Mouse (Mus musculus) cortical plate, adult 2 months (tissue): ENCODE results near the gene Pax5. TPM values are rescaled to one million over a fixed set of nuclear protein-coding genes. Genes with fewer than 3 reads are reported as not detected.

ENCODE experiments used
- H3K27ac ChIP-seq: fragments of 200-500 bp; 2 replicates; pipeline ENCODE4 v1.5.1; 2012; ENCODE audit warnings: low read length, control low read depth, inconsistent platforms; ENCODE audit not compliant: insufficient read depth
- H3K4me1 ChIP-seq: fragments of 200-500 bp; 2 replicates; pipeline ENCODE4 v1.6.1; 2011; ENCODE audit warnings: low read length; ENCODE audit not compliant: control insufficient read depth, insufficient read depth
- H3K4me3 ChIP-seq: fragments of 200-500 bp; 2 replicates; pipeline ENCODE4 v1.5.1; 2011; ENCODE audit warnings: mild to moderate bottlenecking, low read length, control low read depth; ENCODE audit not compliant: insufficient read depth
- CTCF ChIP-seq: fragments of 200-500 bp; IDR thresholded peaks from 2 replicates; pipeline ENCODE4 v1.5.1; 2011; ENCODE audit warnings: mild to moderate bottlenecking, control low read depth, low read length; ENCODE audit not compliant: insufficient read depth; ENCODE audit errors: extremely low read depth
- POLR2A ChIP-seq: fragments of 200-500 bp; IDR thresholded peaks from 2 replicates; pipeline ENCODE4 v1.6.1; 2011; ENCODE audit warnings: mild to moderate bottlenecking, low read length, control low read depth; ENCODE audit not compliant: insufficient read depth; ENCODE audit errors: extremely low read depth
- polyA plus RNA-seq: library from polyadenylated mRNA; depleted of rRNA; stranded (reverse); fragments of >200 nt; gene quantifications from 2 replicates; pipeline ENCODE4 v1.2.3, GENCODE M21; 2012

Pax5 gene
- polyA plus RNA-seq, 1 experiment: 0.06 TPM

DNA sequence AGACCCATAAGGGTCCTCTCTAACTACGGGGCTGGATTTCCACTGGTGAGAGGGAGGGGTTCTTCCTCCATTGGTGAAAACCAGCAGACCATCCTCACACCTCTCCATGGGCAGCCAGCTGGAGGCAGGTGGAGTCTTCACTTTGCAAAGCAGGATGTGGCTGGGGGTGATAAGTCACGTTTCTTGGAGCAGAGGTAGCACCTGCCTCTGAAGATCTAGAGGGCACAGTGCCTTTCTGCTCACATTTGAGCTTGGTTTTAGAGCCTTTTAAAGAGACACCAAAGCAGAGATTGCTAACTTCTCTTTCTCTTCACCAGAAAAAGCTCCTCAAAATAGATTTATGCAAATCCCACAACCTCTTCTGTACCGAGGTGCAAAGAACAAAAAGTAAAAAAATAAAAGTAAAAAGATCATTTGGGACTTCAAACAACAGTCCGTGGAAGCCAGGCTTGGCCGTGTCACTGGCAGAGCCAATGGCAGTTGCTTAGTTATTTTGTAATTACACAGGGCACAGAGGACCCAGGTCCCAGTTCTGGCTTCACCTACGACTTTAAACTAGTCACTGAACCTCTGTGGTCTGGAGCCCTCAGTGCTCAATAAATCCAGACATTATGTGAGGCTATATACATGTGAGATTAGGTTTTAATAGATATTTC is 29.9 kb downstream of the Pax5 start:
- H3K4me3 ChIP-seq: no peak overlapping the region
- TF ChIP-seq CTCF (no peak), POLR2A (no peak)
- H3K27ac ChIP-seq: no peak overlapping the region
- H3K4me1 ChIP-seq: no peaks in the 10 kb centered on the region

DNA sequence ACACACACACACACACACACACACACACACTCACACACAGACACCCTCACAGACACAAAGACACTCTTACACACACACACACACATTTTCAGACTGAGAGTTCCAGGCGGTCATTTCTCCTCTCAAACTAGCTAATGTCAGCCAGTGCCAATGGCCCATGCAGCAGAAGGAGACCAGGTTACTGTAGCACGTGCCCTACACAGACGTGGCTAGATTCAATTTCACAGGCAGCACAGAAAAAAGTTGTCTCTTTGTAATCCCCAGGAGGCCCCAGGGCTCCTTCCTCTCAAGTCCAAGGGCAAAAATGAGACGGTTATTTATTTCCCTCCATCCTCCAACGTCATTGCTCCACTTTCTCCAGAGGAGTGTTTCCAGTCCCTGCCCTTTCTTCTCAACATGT is 31.6 kb downstream of the Pax5 start:
- H3K27ac ChIP-seq: no peak overlapping the region
- TF ChIP-seq CTCF (no peak), POLR2A (no peak)
- no peaks in the 10 kb centered on the region for H3K4me1 ChIP-seq
- H3K4me3 ChIP-seq: no peak overlapping the region

DNA sequence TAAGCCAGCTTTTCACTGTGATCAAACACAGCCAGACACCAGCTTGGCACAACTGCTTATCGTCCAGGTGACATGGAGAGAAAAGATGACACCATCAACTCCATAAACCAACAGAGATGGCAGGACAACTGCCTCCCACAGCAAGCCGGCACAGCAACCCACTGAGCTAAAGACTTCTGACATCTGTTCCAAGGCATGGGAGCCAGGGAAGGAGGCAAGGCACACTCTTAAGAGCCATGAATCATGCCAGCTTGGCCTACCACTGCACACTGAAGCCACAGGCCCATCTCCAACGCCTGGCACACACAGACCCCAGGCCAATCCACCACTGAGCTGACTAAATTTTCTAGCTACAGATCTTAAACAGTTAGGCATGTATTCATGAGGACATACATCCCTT is 32.3 kb downstream of the Pax5 start:
- H3K27ac ChIP-seq: no peak overlapping the region
- H3K4me1 ChIP-seq: no peaks in the 10 kb centered on the region
- TF ChIP-seq POLR2A: no peak
- no peak for TF ChIP-seq CTCF
- no peak overlapping the region for H3K4me3 ChIP-seq

DNA sequence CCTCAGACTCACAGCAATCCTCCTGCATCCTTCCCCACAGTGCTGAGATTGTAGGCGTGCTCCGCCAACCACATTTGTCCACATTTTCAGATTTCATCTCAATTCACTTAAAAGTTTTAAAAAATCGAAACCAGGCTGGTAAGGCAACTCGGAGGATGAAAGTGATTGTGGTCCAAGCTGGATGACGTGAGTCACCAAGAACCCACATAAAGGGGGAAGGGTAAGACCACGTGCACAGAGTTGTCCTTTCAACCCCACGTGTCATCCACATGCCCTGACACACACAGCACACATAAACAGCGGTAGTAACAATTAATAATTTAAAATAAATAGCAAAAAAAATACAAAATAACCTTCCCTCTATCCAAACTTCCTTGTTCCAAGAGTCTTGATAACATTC is 35.3 kb downstream of the Pax5 start:
- no peak overlapping the region for H3K27ac ChIP-seq
- TF ChIP-seq CTCF (no peak), POLR2A (no peak)

DNA sequence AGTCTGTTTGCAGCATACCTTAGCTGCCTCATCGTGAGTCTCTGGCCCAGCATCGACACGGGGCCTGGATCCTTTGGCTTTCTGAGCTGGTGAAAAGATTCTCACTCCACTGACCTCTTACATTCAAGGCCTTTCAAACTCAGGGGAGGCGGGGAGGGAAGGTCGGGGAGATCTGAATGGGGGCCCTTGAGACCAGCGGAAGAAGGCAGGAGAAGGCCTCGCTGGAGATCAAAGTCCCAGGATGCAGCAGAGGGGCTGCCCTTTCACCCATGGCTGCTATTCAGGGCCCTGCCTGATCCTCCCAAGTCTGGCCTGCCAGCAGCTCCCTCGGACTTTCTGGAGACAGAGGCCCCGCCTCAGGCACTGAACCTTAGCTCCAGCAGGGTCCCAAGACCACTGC is 36.6 kb downstream of the Pax5 start:
- Histone ChIP-seq H3K4me3 (no peak overlapping the region), H3K27ac (no peak overlapping the region), H3K4me1 (no peaks in the 10 kb centered on the region)
- TF ChIP-seq CTCF (no peak), POLR2A (no peak)

More for the DNA sequence above, 35.3 kb downstream of the Pax5 start:
- Histone ChIP-seq H3K4me3 (no peak overlapping the region), H3K4me1 (no peaks in the 10 kb centered on the region)

DNA sequence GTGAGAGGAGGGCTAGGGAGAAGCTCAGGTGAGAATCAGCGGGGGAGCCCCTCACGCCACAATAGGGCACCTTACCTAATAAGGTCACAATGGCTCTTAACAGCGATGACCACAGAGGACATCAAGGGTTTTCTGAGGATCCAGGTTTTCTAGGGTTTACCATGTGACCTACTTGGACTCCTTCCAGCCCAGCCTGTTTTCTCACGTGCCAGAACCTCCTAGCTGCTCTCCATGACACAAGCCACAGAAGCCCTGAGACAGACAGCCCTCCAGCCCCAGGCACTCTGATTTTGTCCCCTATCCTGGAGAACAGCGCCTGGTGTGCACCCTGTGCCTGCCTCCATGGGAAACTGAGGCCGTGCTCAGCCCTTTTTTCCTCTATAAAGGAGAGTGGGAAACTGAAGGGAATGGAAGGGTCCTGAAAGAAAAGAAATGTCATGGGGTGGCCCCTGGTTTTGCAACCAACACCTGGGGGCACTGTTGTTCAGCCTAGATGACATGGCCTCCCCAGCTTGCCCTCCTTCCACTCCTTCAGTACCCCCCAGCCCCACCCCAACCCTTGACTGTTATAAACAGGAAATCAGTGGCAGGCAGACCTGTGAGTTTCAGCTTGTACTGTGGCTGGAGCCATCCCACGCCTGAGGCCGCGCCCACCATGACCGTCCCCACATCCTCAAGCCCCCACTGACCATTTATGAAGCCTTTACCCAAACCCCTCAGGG is 37.9 kb downstream of the Pax5 start:
- TF ChIP-seq POLR2A (no peak), CTCF (no peak)
- H3K4me3 ChIP-seq: no peak overlapping the region

DNA sequence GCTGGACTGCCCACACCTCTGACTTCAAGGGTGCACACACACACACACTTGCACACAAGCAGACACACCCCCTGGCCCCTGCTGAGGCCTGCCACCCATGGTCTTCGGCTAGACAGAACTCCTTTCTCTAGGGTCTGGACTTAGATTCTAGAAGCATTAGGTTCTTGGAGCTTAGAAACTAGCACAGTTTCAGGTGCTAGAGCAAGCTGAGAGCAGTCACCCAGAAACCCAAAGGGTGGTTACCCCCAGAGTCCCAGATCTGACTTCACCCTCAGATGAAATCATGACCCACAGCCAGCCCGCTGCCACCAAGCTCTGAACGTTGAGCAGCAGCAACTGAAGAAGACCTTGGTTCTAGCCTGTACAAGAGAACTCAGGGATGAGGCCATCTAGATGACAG is 38.8 kb downstream of the Pax5 start:
- Histone ChIP-seq H3K4me3 (no peak overlapping the region), H3K27ac (no peak overlapping the region), H3K4me1 (no peaks in the 10 kb centered on the region)
- TF ChIP-seq POLR2A (no peak), CTCF (no peak)

More for the DNA sequence above, 37.9 kb downstream of the Pax5 start:
- Histone ChIP-seq H3K4me1 (no peaks in the 10 kb centered on the region), H3K27ac (no peak overlapping the region)

DNA sequence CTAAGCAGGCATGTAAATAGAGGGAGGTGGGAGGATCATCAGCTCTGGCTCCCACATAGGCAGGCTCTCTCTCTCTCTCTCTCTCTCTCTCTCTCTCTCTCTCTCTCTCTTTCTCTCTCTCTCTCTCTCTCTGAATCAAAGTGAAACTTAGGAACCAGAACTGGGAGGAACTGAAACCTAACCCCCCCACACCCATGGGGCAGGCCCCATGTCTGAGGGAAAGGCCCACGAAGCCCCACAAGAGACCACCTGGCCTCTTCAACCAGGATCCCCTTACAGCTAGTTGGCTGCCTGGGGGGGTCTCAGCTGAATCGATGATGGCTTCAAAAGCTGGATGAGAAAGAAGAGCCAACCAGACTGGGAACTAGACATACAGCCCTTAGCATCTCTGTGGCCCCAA is 39.3 kb downstream of the Pax5 start:
- Histone ChIP-seq H3K4me3 (no peak overlapping the region), H3K4me1 (no peaks in the 10 kb centered on the region), H3K27ac (no peak overlapping the region)
- TF ChIP-seq POLR2A: no peak
- no peak for TF ChIP-seq CTCF

DNA sequence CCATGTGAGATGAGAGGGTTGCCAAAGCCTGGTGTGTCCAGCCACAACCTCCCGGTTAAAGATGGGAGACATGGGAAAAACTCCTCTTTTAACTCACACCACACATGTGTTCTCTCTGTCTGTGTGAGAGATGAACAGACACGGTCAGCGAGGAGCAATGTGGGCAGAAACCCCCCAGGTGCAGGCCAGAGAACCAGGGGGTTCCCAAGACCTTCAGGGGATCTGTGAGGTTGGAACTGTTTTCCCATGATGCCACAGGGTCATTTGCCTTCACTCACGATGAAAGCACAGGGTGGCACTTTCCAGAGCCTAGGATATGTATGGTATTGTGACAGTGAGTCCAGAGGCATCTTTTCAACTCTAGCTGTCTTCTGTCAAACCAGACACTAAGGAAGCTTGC is 39.9 kb downstream of the Pax5 start:
- H3K4me3 ChIP-seq: no peak overlapping the region
- no peaks in the 10 kb centered on the region for H3K4me1 ChIP-seq
- TF ChIP-seq POLR2A (no peak), CTCF (no peak)
- no peak overlapping the region for H3K27ac ChIP-seq
